Mouse (Mus musculus) testis, adult 2 months (tissue): ENCODE results near the gene Tm6sf1.

Experiments
- CTCF ChIP-seq: fragments of 200-500 bp; IDR thresholded peaks from 2 replicates; pipeline ENCODE4 v1.5.1; 2012; ENCODE audit warnings: low read depth, mild to moderate bottlenecking, inconsistent platforms, low read length, moderate library complexity; ENCODE audit not compliant: control insufficient read depth, insufficient read depth, insufficient replicate concordance
- POLR2A ChIP-seq: fragments of 200-500 bp; IDR thresholded peaks from 2 replicates; pipeline ENCODE4 v1.6.1; 2012; ENCODE audit warnings: low read depth, mild to moderate bottlenecking, inconsistent platforms, low read length, moderate library complexity; ENCODE audit not compliant: control insufficient read depth

DNA sequence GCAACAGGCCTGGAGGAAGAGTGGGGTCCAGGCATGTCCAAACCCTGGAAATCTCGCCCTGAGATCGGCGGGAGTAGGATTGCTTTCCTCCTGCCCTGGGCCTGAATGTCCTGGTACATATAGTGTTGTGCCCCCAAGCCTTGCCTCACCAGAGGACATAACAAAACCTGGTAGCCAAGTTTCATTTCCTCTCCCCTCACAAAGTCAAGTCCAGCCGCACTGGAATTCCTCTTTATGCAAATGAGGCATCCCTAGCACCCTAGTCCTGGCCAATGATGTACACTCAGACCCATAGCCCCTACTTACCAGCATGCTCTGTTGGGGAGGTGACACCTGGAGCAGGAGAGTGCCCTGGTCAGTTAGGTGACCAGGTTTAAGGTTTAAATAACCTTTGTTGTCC, 2.6 kb upstream of the Tm6sf1 start:
- TF ChIP-seq CTCF: no peak
- TF ChIP-seq POLR2A: no peak
